17 mouse cellular contexts compared by ENCODE assay signal in genomic region chr2:145530941-145531353, GRCm38 (mm10).
DNase-seq lines count a peak whose midpoint lies in the region; ATAC-seq and TF ChIP-seq lines count a peak whose summit lies in the region.
"Had no signal": no experiment of that assay in that cellular context is flagged by ENCODE, and none has a peak within 500 bp of the region (broad histone marks: within the 10 kb centered on the region; RNA-seq: fewer than 3 reads in every experiment).

No protein-coding gene starts in this region.

- WGBS in hindbrain, embryonic 16.5 days = 78% methylated on average over 4 of the region's 4 CpGs
- WGBS in midbrain, embryonic 14.5 days = 76% methylated on average over 4 of the region's 4 CpGs

- no peaks in the 10 kb centered on the region for H3K27me3 ChIP-seq in hindbrain, embryonic 16.5 days (replicated peaks; ENCODE audit: control insufficient read depth, insufficient read depth, low read length)
- H3K27me3 ChIP-seq in midbrain, embryonic 14.5 days (ENCODE audit: control insufficient read depth, insufficient read depth, low read length) = no peaks in the 10 kb centered on the region
- H3K27me3 ChIP-seq: liver, embryonic 15.5 days; Patski; stomach, embryonic 15.5 days had no signal

- H3K9me3 ChIP-seq in hindbrain, embryonic 16.5 days (ENCODE audit: control insufficient read depth, low read length) = no peaks in the 10 kb centered on the region
- no peaks in the 10 kb centered on the region for H3K9me3 ChIP-seq in midbrain, embryonic 14.5 days (ENCODE audit: control insufficient read depth, low read length)
- H3K9me3 ChIP-seq: liver, embryonic 15.5 days; stomach, embryonic 15.5 days had no signal

- H3K27ac ChIP-seq in hindbrain, embryonic 16.5 days (ENCODE audit: low read depth, low read length) = peak overlapping the region; percentile 59
- H3K27ac ChIP-seq in midbrain, embryonic 14.5 days (replicated peaks; ENCODE audit: low read depth, low read length) = no peak overlapping the region
- H3K27ac ChIP-seq: liver, embryonic 15.5 days; macrophage; stomach, embryonic 15.5 days had no signal

- TF ChIP-seq CTCF in brain, embryonic 14.5 days (IDR thresholded peaks at IDR 0.05; ENCODE audit: borderline replicate concordance, extremely low read depth, insufficient read depth, insufficient read length) = no peak

- H3K4me1 ChIP-seq in hindbrain, embryonic 16.5 days (ENCODE audit: control insufficient read depth, insufficient read depth, low read depth, low read length) = no peaks in the 10 kb centered on the region
- H3K4me1 ChIP-seq in midbrain, embryonic 14.5 days (ENCODE audit: control insufficient read depth, insufficient read depth, low read length) = no peaks in the 10 kb centered on the region
- H3K4me1 ChIP-seq: liver, embryonic 15.5 days; stomach, embryonic 15.5 days had no signal

- peak; percentile 82 for ATAC-seq in hindbrain, embryonic 16.5 days
- ATAC-seq in midbrain, embryonic 14.5 days (ENCODE audit: low FRiP score, low TSS enrichment) = no peak
- ATAC-seq: Patski had no signal

- no peak overlapping the region for H3K9ac ChIP-seq in hindbrain, embryonic 16.5 days (ENCODE audit: low read depth, low read length)
- H3K9ac ChIP-seq in midbrain, embryonic 14.5 days (replicated peaks; ENCODE audit: low read length) = no peak overlapping the region
- H3K9ac ChIP-seq: liver, embryonic 15.5 days; stomach, embryonic 15.5 days had no signal

- H3K4me2 ChIP-seq in hindbrain, embryonic 16.5 days (ENCODE audit: low read length) = no peak overlapping the region
- no peak overlapping the region for H3K4me2 ChIP-seq in midbrain, embryonic 14.5 days (ENCODE audit: low read length)
- H3K4me2 ChIP-seq: liver, embryonic 15.5 days; stomach, embryonic 15.5 days had no signal

- no peak for TF ChIP-seq POLR2A in brain, embryonic 14.5 days (IDR thresholded peaks at IDR 0.05; ENCODE audit: borderline replicate concordance, extremely low read depth, insufficient read depth, insufficient read length, poor library complexity, severe bottlenecking)

- H3K4me3 ChIP-seq in hindbrain, embryonic 16.5 days (ENCODE audit: low read length) = no peak overlapping the region
- no peak overlapping the region for H3K4me3 ChIP-seq in midbrain, embryonic 14.5 days (replicated peaks; ENCODE audit: low read depth, low read length)
- H3K4me3 ChIP-seq: liver, embryonic 15.5 days; stomach, embryonic 15.5 days had no signal

- DNase-seq in layer of hippocampus, adult 18-20 months (ENCODE audit: low spot score in 2 of 2) = peak; percentile 15 to 58
- DNase-seq in layer of hippocampus, adult 9-10 months (ENCODE audit: low spot score) = no peak
- DNase-seq in brain, embryonic 14.5 days (ENCODE audit: low read depth) = peak; percentile 58
- DNase-seq in midbrain, embryonic 14.5 days = peak; percentile 8
- no peak for DNase-seq in kidney, adult 18-20 months
- no peak for DNase-seq in gastrocnemius, adult 18-20 months (ENCODE audit: low spot score)
- DNase-seq: adrenal gland, postnatal 10 days; cerebellum, adult 11 months; heart, postnatal 36 days; kidney, adult 8-10 months; retina, postnatal 1 day; thymus, postnatal 4 days had no signal

- no peaks in the 10 kb centered on the region for H3K36me3 ChIP-seq in hindbrain, embryonic 16.5 days (ENCODE audit: control insufficient read depth, insufficient read depth, low read length)
- no peaks in the 10 kb centered on the region for H3K36me3 ChIP-seq in midbrain, embryonic 14.5 days (ENCODE audit: control insufficient read depth, insufficient read depth, low read length)
- H3K36me3 ChIP-seq: liver, embryonic 15.5 days; stomach, embryonic 15.5 days had no signal

Comparison
In these comparisons a context has a peak if more than half of its experiments do, and no peak if none do; other contexts are left out.
1. DNase-seq: peak in layer of hippocampus, adult 18-20 months (2 of 2), brain, embryonic 14.5 days (single experiment) and midbrain, embryonic 14.5 days (single experiment); none in layer of hippocampus, adult 9-10 months (single experiment), kidney, adult 18-20 months (single experiment) and gastrocnemius, adult 18-20 months (single experiment).